Mouse (Mus musculus): ENCODE results near the gene Meltf. TPM values are rescaled to one million over a fixed set of nuclear protein-coding genes. Genes with fewer than 3 reads are reported as not detected.
A peak's percentile ranks its signal among the peaks of the same experiment; 100 is the strongest.

The Meltf gene
- polyA plus RNA-seq, 1 experiment: 0.28 TPM

DNA sequence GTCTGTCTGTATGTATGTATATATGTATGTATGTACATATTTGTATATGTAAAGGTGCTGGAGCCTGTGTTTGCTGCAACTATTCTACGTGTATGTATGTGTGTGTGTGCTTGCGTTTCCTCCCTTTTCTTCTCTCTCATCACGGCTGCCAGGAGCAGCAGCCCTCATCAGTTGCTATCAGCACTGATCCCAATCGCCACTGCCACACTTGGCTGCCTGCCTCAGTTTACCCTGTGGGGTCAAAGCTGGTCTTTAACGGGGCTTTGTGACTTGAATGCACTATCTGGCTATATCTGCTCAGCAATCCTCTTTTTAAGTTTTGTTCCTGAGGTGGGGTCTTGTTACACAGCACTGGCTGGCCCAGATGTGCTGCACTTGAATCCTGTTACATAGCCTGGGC, 48.8 kb downstream of the Meltf start:
- DNase-seq: no peak
- TF ChIP-seq CTCF (IDR thresholded peaks at IDR 0.05; ENCODE audit: insufficient read depth, low read length): no peak
- no peak for TF ChIP-seq POLR2A (IDR thresholded peaks at IDR 0.05; ENCODE audit: borderline replicate concordance, extremely low read depth, low read depth, low read length)
- WGBS: 81% methylated on average over 5 of the region's 5 CpGs
- Histone ChIP-seq H3K4me1 (ENCODE audit: control insufficient read depth, insufficient read depth, low read length) (no peaks in the 10 kb centered on the region), H3K4me3 (replicated peaks; ENCODE audit: extremely low read depth, low read depth, low read length) (no peak overlapping the region)

DNA sequence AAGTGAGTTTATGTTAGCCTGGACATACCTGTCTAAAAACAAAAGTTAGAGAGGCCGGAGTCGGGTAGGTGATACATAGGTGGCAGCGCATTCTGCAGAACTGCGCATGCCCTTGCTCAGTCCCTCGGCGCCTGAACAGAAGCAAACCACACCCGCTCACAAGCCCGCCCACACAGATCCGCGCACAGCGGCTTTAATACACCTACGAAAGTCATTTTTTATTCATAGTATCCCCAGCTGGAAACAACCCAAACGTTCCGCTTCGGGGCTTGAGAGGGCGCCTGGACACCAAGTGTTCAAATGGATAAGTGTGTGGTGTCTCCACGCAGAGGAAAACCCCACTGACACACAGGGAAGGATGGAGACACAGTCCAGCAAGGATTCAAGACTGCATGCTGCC, 52.7 kb downstream of the Meltf start:
- Histone ChIP-seq H3K4me1 (ENCODE audit: control insufficient read depth, insufficient read depth, low read length) (peaks cover 3% of the 10 kb centered on the region), H3K4me3 (replicated peaks; ENCODE audit: extremely low read depth, low read depth, low read length) (no peak overlapping the region)
- DNase-seq: no peak
- 72% methylated on average over 17 of the region's 17 CpGs for WGBS
- no peak for TF ChIP-seq POLR2A (IDR thresholded peaks at IDR 0.05; ENCODE audit: borderline replicate concordance, extremely low read depth, low read depth, low read length)
- no peak for TF ChIP-seq CTCF (IDR thresholded peaks at IDR 0.05; ENCODE audit: insufficient read depth, low read length)

DNA sequence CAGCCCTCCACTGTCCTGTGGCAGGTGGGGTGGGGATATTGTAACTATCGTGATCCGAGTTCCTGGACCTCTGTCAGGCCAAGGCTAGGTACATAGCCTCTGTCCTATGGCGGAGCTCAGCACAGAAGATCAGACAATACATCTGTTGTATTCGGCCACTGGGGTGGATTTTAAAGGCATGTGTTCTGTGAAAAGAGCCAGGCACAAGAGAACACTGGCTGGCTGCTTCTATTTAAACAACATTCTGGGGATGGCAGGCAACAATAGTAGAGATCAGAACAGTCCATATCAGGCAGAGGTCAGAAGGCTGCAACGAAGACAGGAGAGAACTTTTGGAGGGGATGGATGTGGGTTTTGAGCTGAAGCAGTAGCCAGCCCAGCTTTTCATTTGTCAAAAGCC, 53.6 kb downstream of the Meltf start:
- no peak for DNase-seq
- Histone ChIP-seq H3K4me3 (replicated peaks; ENCODE audit: extremely low read depth, low read depth, low read length) (no peak overlapping the region), H3K4me1 (ENCODE audit: control insufficient read depth, insufficient read depth, low read length) (peaks cover 3% of the 10 kb centered on the region)
- TF ChIP-seq POLR2A (IDR thresholded peaks at IDR 0.05; ENCODE audit: borderline replicate concordance, extremely low read depth, low read depth, low read length) (no peak), CTCF (IDR thresholded peaks at IDR 0.05; ENCODE audit: insufficient read depth, low read length) (no peak)
- WGBS: 67% methylated on average over 5 of the region's 5 CpGs

DNA sequence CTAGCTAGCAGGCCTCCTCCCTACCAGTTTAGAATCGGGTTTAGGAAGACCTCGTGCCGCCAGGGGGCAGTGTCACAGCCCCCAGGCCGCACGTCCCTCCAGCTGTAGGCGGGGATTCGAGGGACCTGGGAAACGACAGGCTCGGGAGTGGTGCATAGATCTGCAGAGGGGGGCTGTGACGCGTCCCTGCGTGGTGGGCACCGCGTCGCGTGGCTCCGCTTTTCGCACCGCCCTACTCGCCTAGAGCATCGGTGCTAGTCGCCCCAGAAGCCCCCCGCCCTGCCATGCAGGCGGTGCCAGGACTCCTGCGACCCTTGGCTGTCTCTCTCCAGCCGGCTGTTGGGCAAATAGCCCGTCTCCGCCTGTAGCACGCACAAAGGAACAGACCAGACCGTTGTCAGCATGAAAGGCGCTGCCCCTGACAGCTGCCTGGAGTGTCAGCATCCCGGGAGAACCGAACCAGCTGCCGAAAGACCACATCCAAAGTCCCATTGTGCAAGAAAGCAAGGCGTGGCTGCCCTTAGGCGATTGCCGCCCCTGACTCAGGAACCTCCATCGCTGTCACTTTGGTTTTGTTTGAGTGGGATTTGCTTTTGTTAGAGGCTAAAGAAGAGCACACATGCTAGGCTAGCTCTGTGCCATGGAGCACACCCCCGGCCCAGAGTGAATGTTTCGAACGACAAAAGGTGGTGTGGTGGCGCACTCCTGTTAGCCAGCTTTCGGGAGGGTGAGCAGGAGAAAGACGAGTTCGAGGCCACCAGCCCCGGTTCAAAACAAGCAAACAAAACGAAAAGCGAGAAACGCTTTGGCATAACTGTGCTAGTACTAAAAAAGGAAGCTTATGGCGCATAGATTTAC, 54.5 kb downstream of the Meltf start:
- peak overlapping the region; percentile 65 for H3K4me3 ChIP-seq (replicated peaks; ENCODE audit: extremely low read depth, low read depth, low read length)
- DNase-seq: peak; percentile 73
- H3K4me1 ChIP-seq (ENCODE audit: control insufficient read depth, insufficient read depth, low read length): peaks cover 3% of the 10 kb centered on the region
- TF ChIP-seq POLR2A (IDR thresholded peaks at IDR 0.05; ENCODE audit: borderline replicate concordance, extremely low read depth, low read depth, low read length): no peak; the same call in 1 of the 2 replicates
- TF ChIP-seq CTCF (IDR thresholded peaks at IDR 0.05; ENCODE audit: insufficient read depth, low read length): peak; percentile 72
- 1% methylated on average over 50 of the region's 50 CpGs for WGBS

DNA sequence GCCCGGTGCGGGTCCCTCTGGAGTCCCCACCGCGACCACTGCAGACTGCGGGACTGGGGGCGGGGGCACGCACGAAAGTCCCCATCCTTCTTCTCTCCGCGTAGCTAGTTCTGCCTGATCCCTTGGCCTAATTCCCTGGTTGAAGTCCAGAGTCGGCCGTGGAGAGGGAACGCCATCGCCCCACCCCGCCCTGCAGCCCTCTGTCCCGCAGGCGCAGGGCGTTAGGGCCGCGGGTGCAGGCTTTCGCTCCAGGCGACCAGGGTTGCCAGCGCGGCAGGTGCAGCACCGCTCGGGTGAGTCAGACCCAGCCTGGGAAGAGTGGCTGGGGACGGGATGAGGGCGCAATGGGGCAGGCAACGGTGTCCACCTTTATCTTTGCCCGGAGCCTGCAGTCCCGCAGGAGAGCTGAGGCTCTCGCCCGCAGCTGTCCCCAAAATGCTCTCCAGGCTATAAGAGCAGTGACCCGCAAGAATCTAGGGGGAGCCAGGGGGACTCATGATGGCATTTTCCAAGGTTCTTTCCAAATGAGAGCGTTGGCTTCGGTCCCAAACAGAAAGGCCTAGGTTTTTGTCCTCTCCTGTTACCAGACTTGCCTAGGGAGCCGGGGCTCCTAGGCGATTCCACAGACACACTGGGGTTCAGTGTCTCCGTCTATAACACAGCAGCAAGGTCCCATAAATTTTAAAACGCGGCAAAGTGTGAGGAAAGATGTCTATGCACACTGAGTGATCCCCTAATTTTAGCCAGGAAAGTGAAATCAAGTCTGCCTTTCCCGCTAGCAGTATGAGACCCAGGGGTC, 55.3 kb downstream of the Meltf start, which contains the start of gene Pigz:
Gene Pigz (plus strand): TSS at position 101 of the 799 bp plus-strand sequence.
- TF ChIP-seq CTCF (IDR thresholded peaks at IDR 0.05; ENCODE audit: insufficient read depth, low read length) (no peak), POLR2A (IDR thresholded peaks at IDR 0.05; ENCODE audit: borderline replicate concordance, extremely low read depth, low read depth, low read length) (no peak)

DNA sequence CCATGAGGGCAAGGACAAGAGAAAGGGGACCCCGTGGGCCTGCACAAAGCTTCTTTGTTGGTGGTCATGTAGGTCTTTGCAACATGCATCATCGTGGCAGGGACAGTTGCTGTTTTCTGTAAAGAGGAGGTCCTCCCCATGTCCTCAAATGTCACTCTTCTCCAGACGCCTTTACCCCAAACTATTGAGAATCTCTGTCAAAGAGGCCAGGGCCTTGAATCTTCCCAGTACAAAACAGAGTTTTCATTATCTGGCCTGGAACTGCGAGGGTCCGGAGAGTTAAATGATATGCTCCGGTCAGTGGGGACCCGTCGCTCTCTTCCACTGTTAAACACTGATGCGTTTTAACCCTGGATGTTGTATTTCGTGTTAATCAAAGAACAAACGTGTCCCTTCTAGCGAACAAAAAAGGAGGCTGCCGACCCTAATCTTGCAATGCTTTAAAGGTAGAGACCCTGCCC, 56.0 kb downstream of the Meltf start:
- TF ChIP-seq CTCF (IDR thresholded peaks at IDR 0.05; ENCODE audit: insufficient read depth, low read length) (no peak), POLR2A (IDR thresholded peaks at IDR 0.05; ENCODE audit: borderline replicate concordance, extremely low read depth, low read depth, low read length) (no peak)
- no peak for DNase-seq
- H3K4me1 ChIP-seq (ENCODE audit: control insufficient read depth, insufficient read depth, low read length): peaks cover 3% of the 10 kb centered on the region
- WGBS: 40% methylated on average over 13 of the region's 13 CpGs
- no peak overlapping the region for H3K4me3 ChIP-seq (replicated peaks; ENCODE audit: extremely low read depth, low read depth, low read length)

More for the DNA sequence above, 55.3 kb downstream of the Meltf start, which contains the start of gene Pigz:
- Histone ChIP-seq H3K4me3 (replicated peaks; ENCODE audit: extremely low read depth, low read depth, low read length) (peak within 1 kb of the TSS; percentile 65), H3K4me1 (ENCODE audit: control insufficient read depth, insufficient read depth, low read length) (peaks cover 3% of the 10 kb centered on the region)
- WGBS: 14% methylated on average over 42 of the region's 42 CpGs
- DNase-seq: peak; percentile 31

DNA sequence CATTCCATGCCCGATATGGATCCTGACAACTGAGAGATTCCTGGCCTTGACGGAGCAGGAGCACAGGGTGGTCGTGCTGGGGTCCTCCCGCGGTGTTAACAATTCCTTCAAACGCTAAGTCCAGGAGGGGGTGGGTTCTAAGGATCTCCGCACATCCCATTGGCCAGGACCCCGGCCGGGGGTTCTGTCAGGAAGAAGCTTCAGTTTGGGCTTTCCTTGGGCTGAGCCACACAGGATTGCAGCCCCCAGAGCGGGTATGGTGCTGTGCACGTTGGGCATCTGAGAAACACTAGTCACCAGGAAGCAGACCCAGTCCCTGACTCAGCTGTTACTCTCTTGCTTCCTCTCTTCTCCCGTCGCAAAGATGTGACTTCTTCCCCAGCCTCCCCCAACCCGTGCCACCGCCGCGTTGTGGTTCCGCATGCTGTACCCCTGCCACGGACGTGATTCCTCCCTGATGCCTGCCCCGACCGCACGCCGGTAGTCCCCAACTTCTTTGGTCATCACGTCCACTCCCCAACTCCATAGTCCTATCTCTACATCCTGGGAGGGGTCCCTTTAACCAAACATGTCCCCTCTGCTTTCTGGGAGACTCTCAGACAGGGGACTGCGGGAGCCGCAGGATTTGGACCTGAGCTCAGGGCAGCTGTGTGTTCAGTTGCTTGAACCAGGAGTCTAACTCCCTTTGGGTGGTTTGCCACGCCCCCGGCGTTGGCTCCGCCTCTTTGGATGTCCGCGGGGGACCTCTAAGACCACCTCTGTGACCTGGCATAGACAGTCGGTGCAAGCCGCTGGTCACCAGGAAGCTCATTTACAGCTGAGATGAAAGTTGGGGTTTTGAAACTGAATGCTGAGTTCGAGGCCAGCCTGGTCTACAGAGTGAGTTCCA, 56.7 kb downstream of the Meltf start:
- DNase-seq: no peak
- no peak overlapping the region for H3K4me3 ChIP-seq (replicated peaks; ENCODE audit: extremely low read depth, low read depth, low read length)

DNA sequence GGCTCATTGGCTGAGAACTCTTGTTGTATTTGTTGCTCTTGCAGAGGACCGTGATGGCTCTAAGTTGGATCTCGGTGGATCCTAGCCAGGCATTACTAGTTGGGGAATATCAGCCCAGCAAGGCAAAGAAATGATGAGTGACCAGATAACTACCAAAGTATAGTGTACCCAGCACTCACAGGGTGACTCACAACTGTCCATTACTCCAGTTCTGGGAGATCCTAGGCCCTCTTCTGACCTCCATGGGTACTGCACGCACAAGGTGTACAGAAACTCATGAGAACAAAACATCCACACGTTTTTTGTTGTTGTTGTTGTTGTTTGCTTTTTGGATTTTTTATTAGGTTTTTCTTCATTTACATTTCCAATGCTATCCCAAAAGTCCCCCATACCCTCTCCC, 58.0 kb downstream of the Meltf start:
- TF ChIP-seq POLR2A (IDR thresholded peaks at IDR 0.05; ENCODE audit: borderline replicate concordance, extremely low read depth, low read depth, low read length) (no peak), CTCF (IDR thresholded peaks at IDR 0.05; ENCODE audit: insufficient read depth, low read length) (no peak)
- DNase-seq: no peak
- H3K4me3 ChIP-seq (replicated peaks; ENCODE audit: extremely low read depth, low read depth, low read length): no peak overlapping the region
- H3K4me1 ChIP-seq (ENCODE audit: control insufficient read depth, insufficient read depth, low read length): peaks cover 3% of the 10 kb centered on the region
- WGBS: 83% methylated on average over 4 of the region's 4 CpGs

More for the DNA sequence above, 56.7 kb downstream of the Meltf start:
- H3K4me1 ChIP-seq (ENCODE audit: control insufficient read depth, insufficient read depth, low read length): peaks cover 3% of the 10 kb centered on the region
- TF ChIP-seq CTCF (IDR thresholded peaks at IDR 0.05; ENCODE audit: insufficient read depth, low read length) (no peak), POLR2A (IDR thresholded peaks at IDR 0.05; ENCODE audit: borderline replicate concordance, extremely low read depth, low read depth, low read length) (no peak)
- 10% methylated on average over 36 of the region's 36 CpGs for WGBS

All from lung, adult 2 months (tissue).